Mouse (Mus musculus) MEL (cell line): ENCODE measurements at regions not wholly inside any gene's neighbourhood (a gene's known extent, or its start where the extent isn't known, plus 50 kb on each side); places are given as distances from the start of the nearest gene placed in this dataset.

Experiments used
- DNase-seq: peaks from one replicate; pipeline ENCODE4 v3.0.0; 2011; ENCODE audit warnings: low read depth, low spot score
- H3K27ac ChIP-seq: 2 replicates; pipeline ENCODE4 v1.5.1; 2012; ENCODE audit warnings: low read depth, mild to moderate bottlenecking, control low read depth, low read length, moderate library complexity; ENCODE audit not compliant: control insufficient read depth
- H3K27me3 ChIP-seq, 2 experiments: fragments of 150-350 bp in 1 of 2; sonication (generic) in 1 of 2; 2 replicates each; pipeline ENCODE4 v1.6.1; 2012; ENCODE audit warnings: low read length in 2 of 2, mild to moderate bottlenecking in 2 of 2, improper control_type of control experiment in 1 of 2, moderate library complexity in 1 of 2; ENCODE audit not compliant: insufficient read depth in 2 of 2, control insufficient read depth in 1 of 2
- H3K36me3 ChIP-seq, 2 experiments: 2 replicates each; pipeline ENCODE4 v1.6.1; 2012 to 2014; ENCODE audit warnings: low read length in 2 of 2, improper control_type of control experiment in 1 of 2, inconsistent platforms in 1 of 2, mild to moderate bottlenecking in 1 of 2; ENCODE audit not compliant: insufficient read depth in 2 of 2, control insufficient read depth in 1 of 2
- H3K4me1 ChIP-seq, 2 experiments: fragments of 150-350 bp in 1 of 2; sonication (generic) in 1 of 2; 2 replicates each; pipeline ENCODE4 v1.6.1; 2012; ENCODE audit warnings: low read length in 2 of 2, improper control_type of control experiment in 1 of 2, mild to moderate bottlenecking in 1 of 2; ENCODE audit not compliant: insufficient read depth in 2 of 2, control insufficient read depth in 1 of 2
- H3K4me3 ChIP-seq, 2 experiments: fragments of 150-350 bp in 1 of 2; sonication (generic) in 1 of 2; 2 replicates each; pipeline ENCODE4 v1.5.1; 2012; ENCODE audit warnings: low read depth in 2 of 2, low read length in 2 of 2, mild to moderate bottlenecking in 2 of 2, moderate library complexity in 2 of 2, control low read depth in 1 of 2, improper control_type of control experiment in 1 of 2; ENCODE audit not compliant: control insufficient read depth in 1 of 2, insufficient read depth in 1 of 2
- H3K79me2 ChIP-seq: 2 replicates; pipeline ENCODE4 v1.6.1; 2012; ENCODE audit warnings: mild to moderate bottlenecking, low read length, moderate library complexity; ENCODE audit not compliant: control insufficient read depth, poor library complexity, insufficient read depth
- H3K9ac ChIP-seq: 2 replicates; pipeline ENCODE4 v1.6.1; 2012; ENCODE audit warnings: low read depth, mild to moderate bottlenecking, control low read depth, low read length, moderate library complexity; ENCODE audit not compliant: control insufficient read depth, poor library complexity, severe bottlenecking
- H3K9me3 ChIP-seq: fragments of 150-350 bp; sonication (generic); replicated peaks from 2 replicates; pipeline ENCODE4 v1.6.1; 2012; ENCODE audit warnings: mild to moderate bottlenecking, low read length, improper control_type of control experiment, moderate library complexity; ENCODE audit not compliant: insufficient read depth
- E2F4 ChIP-seq: IDR thresholded peaks from 2 replicates; pipeline ENCODE4 v1.6.1; 2011; ENCODE audit warnings: low read depth, low read length, improper control_type of control experiment, borderline replicate concordance
- ELF1 ChIP-seq: IDR thresholded peaks from 2 replicates; pipeline ENCODE4 v1.6.1; 2014; ENCODE audit warnings: low read depth, mild to moderate bottlenecking, inconsistent platforms, low read length, improper control_type of control experiment, moderate library complexity
- ETS1 ChIP-seq: IDR thresholded peaks from 2 replicates; pipeline ENCODE4 v1.6.1; 2012; ENCODE audit warnings: low read depth, mild to moderate bottlenecking, inconsistent platforms, low read length, improper control_type of control experiment, moderate library complexity
- GABPA ChIP-seq: IDR thresholded peaks from 2 replicates; pipeline ENCODE4 v1.6.1; 2012; ENCODE audit warnings: low read depth, mild to moderate bottlenecking, inconsistent platforms, low read length, improper control_type of control experiment, moderate library complexity
- KAT2A ChIP-seq: conservative IDR thresholded peaks from 2 replicates; pipeline ENCODE4 v1.6.1; 2012; ENCODE audit warnings: low read depth, low read length, improper control_type of control experiment, inconsistent platforms
- MAFK ChIP-seq: IDR thresholded peaks from 2 replicates; pipeline ENCODE4 v1.6.1; 2011; ENCODE audit warnings: low read depth, mild to moderate bottlenecking, low read length, improper control_type of control experiment, borderline replicate concordance
- MAX ChIP-seq: IDR thresholded peaks from 2 replicates; pipeline ENCODE4 v1.6.1; 2011; ENCODE audit warnings: low read length, improper control_type of control experiment
- MEF2A ChIP-seq: IDR thresholded peaks from 2 replicates; pipeline ENCODE4 v1.6.1; 2014; ENCODE audit warnings: low read depth, mild to moderate bottlenecking, inconsistent platforms, low read length, improper control_type of control experiment; ENCODE audit not compliant: poor library complexity, insufficient replicate concordance, severe bottlenecking; ENCODE audit errors: extremely low read depth
- POLR2AphosphoS2 ChIP-seq: IDR thresholded peaks from 2 replicates; pipeline ENCODE4 v1.6.1; 2011; ENCODE audit warnings: low read length, improper control_type of control experiment
- POLR2AphosphoS5 ChIP-seq: IDR thresholded peaks from 2 replicates; pipeline ENCODE4 v1.6.1; 2012; ENCODE audit warnings: low read depth, borderline replicate concordance, mild to moderate bottlenecking, inconsistent platforms, low read length, moderate library complexity, mixed read lengths
- RAD21 ChIP-seq: IDR thresholded peaks from 2 replicates; pipeline ENCODE4 v1.6.1; 2011; ENCODE audit warnings: mild to moderate bottlenecking, low read depth, low read length, improper control_type of control experiment
- SIN3A ChIP-seq: IDR thresholded peaks from 2 replicates; pipeline ENCODE4 v1.6.1; 2012; ENCODE audit warnings: low read length, improper control_type of control experiment, inconsistent platforms
- SMC3 ChIP-seq: IDR thresholded peaks from 2 replicates; pipeline ENCODE4 v1.6.1; 2011; ENCODE audit warnings: low read depth, low read length, improper control_type of control experiment
- TAL1 ChIP-seq: IDR thresholded peaks from 2 replicates; pipeline ENCODE4 v1.6.1; 2012; ENCODE audit warnings: mild to moderate bottlenecking, inconsistent platforms, low read length, moderate library complexity, mixed read lengths
- TBP ChIP-seq: IDR thresholded peaks from 2 replicates; pipeline ENCODE4 v1.8.0; 2011; ENCODE audit warnings: low read depth, low read length, improper control_type of control experiment
- USF1 ChIP-seq: IDR thresholded peaks from 2 replicates; pipeline ENCODE4 v1.6.1; 2014; ENCODE audit warnings: low read depth, mild to moderate bottlenecking, inconsistent platforms, low read length, improper control_type of control experiment, moderate library complexity
- ZC3H11A ChIP-seq: IDR thresholded peaks from 2 replicates; pipeline ENCODE4 v1.6.1; 2012; ENCODE audit warnings: low read depth, mild to moderate bottlenecking, inconsistent platforms, low read length, improper control_type of control experiment
- ZKSCAN1 ChIP-seq: IDR thresholded peaks from 2 replicates; pipeline ENCODE4 v1.6.1; 2012; ENCODE audit warnings: low read depth, mild to moderate bottlenecking, inconsistent platforms, low read length, improper control_type of control experiment, moderate library complexity
- ZMIZ1 ChIP-seq: IDR thresholded peaks from 2 replicates; pipeline ENCODE4 v1.6.1; 2012; ENCODE audit warnings: low read depth, mild to moderate bottlenecking, inconsistent platforms, low read length, improper control_type of control experiment, moderate library complexity

GRCm38 (mm10) chr15:25225431-25225830 is 188.1 kb downstream of the Basp1 start:
- Histone ChIP-seq H3K27me3 (no peaks in the 10 kb centered on the region), H3K9ac (no peak overlapping the region), H3K9me3 (no peaks in the 10 kb centered on the region), H3K27ac (no peak overlapping the region), H3K4me1 (no peaks in the 10 kb centered on the region), H3K36me3 (no peaks in the 10 kb centered on the region), H3K4me3 (no peak overlapping the region), H3K79me2 (no peaks in the 10 kb centered on the region)
- TF ChIP-seq SIN3A: no peak
- no peak for TF ChIP-seq E2F4
- no peak for TF ChIP-seq ZC3H11A
- no peak for TF ChIP-seq RAD21
- TF ChIP-seq USF1: no peak
- no peak for TF ChIP-seq ETS1
- no peak for TF ChIP-seq POLR2AphosphoS2
- TF ChIP-seq GABPA: no peak
- no peak for TF ChIP-seq TBP
- no peak for TF ChIP-seq ELF1
- TF ChIP-seq SMC3: no peak
- no peak for TF ChIP-seq KAT2A
- TF ChIP-seq POLR2AphosphoS5: no peak
- no peak for TF ChIP-seq ZMIZ1
- DNase-seq: no peak

GRCm38 (mm10) chr15:25221749-25222148 is 191.8 kb downstream of the Basp1 start:
- H3K27ac ChIP-seq: no peak overlapping the region
- no peak for DNase-seq
- H3K36me3 ChIP-seq: no peaks in the 10 kb centered on the region
- no peaks in the 10 kb centered on the region for H3K27me3 ChIP-seq
- H3K9me3 ChIP-seq: no peaks in the 10 kb centered on the region
- no peaks in the 10 kb centered on the region for H3K79me2 ChIP-seq
- TF ChIP-seq ETS1: no peak
- no peak for TF ChIP-seq ZMIZ1
- no peak for TF ChIP-seq SMC3
- no peak for TF ChIP-seq ZKSCAN1
- TF ChIP-seq MEF2A: no peak
- TF ChIP-seq RAD21: no peak
- TF ChIP-seq MAFK: no peak
- no peak for TF ChIP-seq TAL1
- no peak for TF ChIP-seq MAX
- no peak overlapping the region for H3K9ac ChIP-seq
- H3K4me3 ChIP-seq: no peak overlapping the region
- no peaks in the 10 kb centered on the region for H3K4me1 ChIP-seq
